In genomic region chr6:99135938-99136729, GRCm38 (mm10) we compare ENCODE assay signal across 14 mouse cellular contexts.
DNase-seq lines count a peak whose midpoint lies in the region; ATAC-seq and TF ChIP-seq lines count a peak whose summit lies in the region.
"Had no signal": no experiment of that assay in that cellular context is flagged by ENCODE, and none has a peak within 500 bp of the region (broad histone marks: within the 10 kb centered on the region; RNA-seq: fewer than 3 reads in every experiment).

No protein-coding gene starts in this region.

- H3K9ac ChIP-seq in hindbrain, embryonic 16.5 days (ENCODE audit: low read depth, low read length): no peak overlapping the region
- no peak overlapping the region for H3K9ac ChIP-seq in embryonic facial prominence, embryonic 14.5 days (ENCODE audit: low read depth, low read length)
- H3K9ac ChIP-seq: embryonic facial prominence, embryonic 12.5 days; hindbrain, embryonic 15.5 days; liver, embryonic 13.5 days had no signal

- H3K27ac ChIP-seq in hindbrain, embryonic 10.5 days: peak overlapping the region; percentile 63
- H3K27ac ChIP-seq in hindbrain, embryonic 16.5 days (ENCODE audit: low read depth, low read length): no peak overlapping the region
- no peak overlapping the region for H3K27ac ChIP-seq in embryonic facial prominence, embryonic 14.5 days (replicated peaks; ENCODE audit: low read depth, low read length)
- H3K27ac ChIP-seq in left cerebral cortex, adult 2 months: no peak overlapping the region
- H3K27ac ChIP-seq: embryonic facial prominence, embryonic 12.5 days; hindbrain, embryonic 15.5 days; liver, embryonic 13.5 days had no signal

- DNase-seq in hindbrain, embryonic 10.5 days (ENCODE audit: low spot score): peak; percentile 40
- peak; percentile 71 for DNase-seq in brain, embryonic 14.5 days (ENCODE audit: low read depth)
- peak; percentile 62 for DNase-seq in embryonic facial prominence, embryonic 14.5 days (ENCODE audit: low spot score)
- peak; percentile 86 for DNase-seq in mesoderm, embryonic 11.5 days (ENCODE audit: low read depth, low spot score)
- no peak for DNase-seq in left cerebral cortex, adult 2 months (ENCODE audit: extremely low spot score in 1 of 2, low spot score in 2 of 2)
- no peak for DNase-seq in urinary bladder, postnatal 10 days (ENCODE audit: low spot score)
- DNase-seq in spleen, postnatal 36 days (ENCODE audit: low spot score in 2 of 2): no peak
- DNase-seq: liver, embryonic 13.5 days; right cerebral cortex, postnatal 4 days; thymus, adult 18-20 months had no signal

- TF ChIP-seq POLR2A in brain, embryonic 14.5 days (IDR thresholded peaks at IDR 0.05; ENCODE audit: borderline replicate concordance, extremely low read depth, insufficient read depth, insufficient read length, poor library complexity, severe bottlenecking): no peak

- peaks cover 63% of the 10 kb centered on the region for H3K4me1 ChIP-seq in hindbrain, embryonic 10.5 days (replicated peaks)
- H3K4me1 ChIP-seq in hindbrain, embryonic 16.5 days (ENCODE audit: control insufficient read depth, insufficient read depth, low read depth, low read length): no peaks in the 10 kb centered on the region; the same call in none of the 2 replicates
- peaks cover 12% of the 10 kb centered on the region; the same call in 1 of the 2 replicates for H3K4me1 ChIP-seq in embryonic facial prominence, embryonic 14.5 days (ENCODE audit: control insufficient read depth, insufficient read depth, low read length)
- H3K4me1 ChIP-seq: liver, embryonic 13.5 days had no signal

- H3K27me3 ChIP-seq in hindbrain, embryonic 10.5 days (ENCODE audit: insufficient read depth, poor library complexity, severe bottlenecking): no peaks in the 10 kb centered on the region
- H3K27me3 ChIP-seq in hindbrain, embryonic 16.5 days (replicated peaks; ENCODE audit: control insufficient read depth, insufficient read depth, low read length): no peaks in the 10 kb centered on the region
- H3K27me3 ChIP-seq in embryonic facial prominence, embryonic 14.5 days (replicated peaks; ENCODE audit: control insufficient read depth, insufficient read depth, low read length): no peaks in the 10 kb centered on the region
- H3K27me3 ChIP-seq: embryonic facial prominence, embryonic 12.5 days; hindbrain, embryonic 15.5 days; liver, embryonic 13.5 days had no signal

- intact Hi-C loops in left cerebral cortex, adult 2 months (cut with DNase I): no loop called here

- H3K4me3 ChIP-seq in hindbrain, embryonic 10.5 days: no peak overlapping the region
- H3K4me3 ChIP-seq in hindbrain, embryonic 16.5 days (ENCODE audit: low read length): no peak overlapping the region
- H3K4me3 ChIP-seq in embryonic facial prominence, embryonic 14.5 days (ENCODE audit: low read depth, low read length): no peak overlapping the region
- H3K4me3 ChIP-seq in left cerebral cortex, adult 2 months: no peak overlapping the region
- H3K4me3 ChIP-seq: embryonic facial prominence, embryonic 12.5 days; hindbrain, embryonic 15.5 days; liver, embryonic 13.5 days had no signal

- WGBS in hindbrain, embryonic 10.5 days: 17% methylated on average over 11 of the region's 11 CpGs
- 16% methylated on average over 11 of the region's 11 CpGs for WGBS in hindbrain, embryonic 16.5 days
- WGBS in embryonic facial prominence, embryonic 14.5 days: 23% methylated on average over 11 of the region's 11 CpGs

- H3K36me3 ChIP-seq in hindbrain, embryonic 10.5 days: no peaks in the 10 kb centered on the region
- H3K36me3 ChIP-seq in hindbrain, embryonic 16.5 days (ENCODE audit: control insufficient read depth, insufficient read depth, low read length): no peaks in the 10 kb centered on the region
- no peaks in the 10 kb centered on the region for H3K36me3 ChIP-seq in embryonic facial prominence, embryonic 14.5 days (ENCODE audit: control insufficient read depth, insufficient read depth, low read length)
- H3K36me3 ChIP-seq: embryonic facial prominence, embryonic 12.5 days; hindbrain, embryonic 15.5 days; liver, embryonic 13.5 days had no signal

- ATAC-seq in hindbrain, embryonic 16.5 days: no peak
- peak; percentile 47; the same call in 1 of the 2 replicates for ATAC-seq in embryonic facial prominence, embryonic 14.5 days (ENCODE audit: low read depth)
- ATAC-seq: CD4-positive, CD25-positive, alpha-beta regulatory T cell, adult 4 months had no signal

- no peak overlapping the region for H3K4me2 ChIP-seq in hindbrain, embryonic 16.5 days (ENCODE audit: low read length)
- H3K4me2 ChIP-seq in embryonic facial prominence, embryonic 14.5 days (ENCODE audit: low read depth, low read length): no peak overlapping the region
- H3K4me2 ChIP-seq: embryonic facial prominence, embryonic 12.5 days; hindbrain, embryonic 15.5 days; liver, embryonic 13.5 days had no signal

- no peak for TF ChIP-seq CTCF in brain, embryonic 14.5 days (IDR thresholded peaks at IDR 0.05; ENCODE audit: borderline replicate concordance, extremely low read depth, insufficient read depth, insufficient read length)
- no peak for TF ChIP-seq CTCF in left cerebral cortex, adult 2 months (IDR thresholded peaks at IDR 0.05)

- H3K9me3 ChIP-seq in hindbrain, embryonic 10.5 days: no peaks in the 10 kb centered on the region
- no peaks in the 10 kb centered on the region for H3K9me3 ChIP-seq in hindbrain, embryonic 16.5 days (ENCODE audit: control insufficient read depth, low read length)
- no peaks in the 10 kb centered on the region for H3K9me3 ChIP-seq in embryonic facial prominence, embryonic 14.5 days (ENCODE audit: control insufficient read depth, low read length)
- H3K9me3 ChIP-seq: embryonic facial prominence, embryonic 12.5 days; hindbrain, embryonic 15.5 days; liver, embryonic 13.5 days had no signal

Comparison
In these comparisons a context has a peak if more than half of its experiments do, and no peak if none do; other contexts are left out.
1. DNase-seq: peak in hindbrain, embryonic 10.5 days (single experiment), brain, embryonic 14.5 days (single experiment), embryonic facial prominence, embryonic 14.5 days (single experiment) and mesoderm, embryonic 11.5 days (single experiment); none in left cerebral cortex, adult 2 months (0 of 2), urinary bladder, postnatal 10 days (single experiment) and spleen, postnatal 36 days (0 of 2).